ENCODE assay signal across 8 mouse cellular contexts in the genomic region with DNA sequence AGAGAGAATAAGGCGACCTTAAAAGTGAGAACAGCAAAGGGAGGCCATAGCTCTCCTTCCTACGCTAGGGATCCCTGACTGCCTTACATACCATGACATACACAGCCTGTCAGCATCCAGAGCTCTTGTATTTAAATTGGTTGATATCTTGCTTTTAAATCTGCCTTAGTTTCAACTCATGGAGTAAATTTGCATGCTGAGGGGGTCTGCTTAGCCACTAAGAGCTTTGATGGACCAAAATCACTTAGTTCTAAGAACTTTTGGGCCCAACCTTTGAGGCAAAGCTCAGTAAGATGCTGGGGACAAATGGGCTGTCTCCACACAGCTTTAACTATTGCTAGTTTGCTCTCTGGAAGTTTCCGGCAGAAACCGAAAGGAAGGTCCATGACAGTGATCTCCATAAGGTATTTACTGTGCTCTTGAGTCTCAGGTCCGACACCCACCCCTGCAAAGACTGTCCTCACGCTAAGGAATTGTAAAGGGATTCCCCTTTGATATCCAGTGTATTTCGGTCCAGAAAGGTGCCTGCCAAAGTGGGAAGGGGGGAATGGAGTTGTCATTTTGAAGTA. TPM values are rescaled to one million over a fixed set of nuclear protein-coding genes. Genes with fewer than 3 reads are reported as not detected.
DNase-seq lines count a peak whose midpoint lies in the region; ATAC-seq and TF ChIP-seq lines count a peak whose summit lies in the region.

No protein-coding gene starts in this region.

- no peaks in the 10 kb centered on the region for H3K27me3 ChIP-seq in heart, embryonic 15.5 days
- H3K27me3 ChIP-seq in heart, adult 2 months (ENCODE audit: control insufficient read depth, insufficient read depth, low read length): no peaks in the 10 kb centered on the region
- no peaks in the 10 kb centered on the region for H3K27me3 ChIP-seq in hindbrain, postnatal 0 days (ENCODE audit: insufficient read depth, low read length)

- no peak for DNase-seq in heart, adult 2 months
- peak; percentile 25 for DNase-seq in brain, embryonic 14.5 days (ENCODE audit: low read depth)
- peak; percentile 7 for DNase-seq in hindbrain, postnatal 0 days (ENCODE audit: low spot score)
- peak; percentile 59 for DNase-seq in neural tube, embryonic 10.5 days (ENCODE audit: extremely low spot score, low spot score)
- no peak for DNase-seq in right cerebral cortex, postnatal 25 days
- no peak for DNase-seq in kidney, adult 11 months

- H3K9ac ChIP-seq in heart, embryonic 15.5 days: peak overlapping the region; percentile 65
- H3K9ac ChIP-seq in heart, adult 2 months (ENCODE audit: low read depth, low read length): no peak overlapping the region
- no peak overlapping the region for H3K9ac ChIP-seq in hindbrain, postnatal 0 days (replicated peaks; ENCODE audit: low read length)

- H3K4me2 ChIP-seq in heart, embryonic 15.5 days: peak overlapping the region; percentile 65
- H3K4me2 ChIP-seq in hindbrain, postnatal 0 days (ENCODE audit: low read depth, low read length): peak overlapping the region; percentile 52

- no peak for TF ChIP-seq CTCF in heart, adult 2 months (IDR thresholded peaks at IDR 0.05)
- TF ChIP-seq CTCF in brain, embryonic 14.5 days (IDR thresholded peaks at IDR 0.05; ENCODE audit: borderline replicate concordance, extremely low read depth, insufficient read depth, insufficient read length): no peak
- TF ChIP-seq CTCF in hindbrain, postnatal 0 days (IDR thresholded peaks at IDR 0.05; ENCODE audit: low read depth): no peak

- ATAC-seq in heart, embryonic 15.5 days (replicated peaks; ENCODE audit: insufficient number of reproducible peaks, insufficient read depth, low FRiP score, low read depth): no peak
- no peak for ATAC-seq in hindbrain, postnatal 0 days
- no peak for ATAC-seq in activated CD4-positive, CD25-positive, alpha-beta regulatory T cell, adult 4 months

- H3K36me3 ChIP-seq in heart, embryonic 15.5 days: no peaks in the 10 kb centered on the region
- H3K36me3 ChIP-seq in heart, adult 2 months (ENCODE audit: control insufficient read depth, insufficient read depth, low read length): peaks cover 2% of the 10 kb centered on the region; the same call in 1 of the 2 replicates
- H3K36me3 ChIP-seq in hindbrain, postnatal 0 days (ENCODE audit: insufficient read depth, low read length): no peaks in the 10 kb centered on the region

- TF ChIP-seq POLR2A in heart, adult 2 months (IDR thresholded peaks at IDR 0.05; ENCODE audit: insufficient read depth, low read depth, low read length): no peak
- no peak for TF ChIP-seq POLR2A in brain, embryonic 14.5 days (IDR thresholded peaks at IDR 0.05; ENCODE audit: borderline replicate concordance, extremely low read depth, insufficient read depth, insufficient read length, poor library complexity, severe bottlenecking)

- peak overlapping the region; percentile 55 for H3K4me3 ChIP-seq in heart, embryonic 15.5 days
- H3K4me3 ChIP-seq in heart, adult 2 months: no peak overlapping the region
- peak overlapping the region; percentile 35 for H3K4me3 ChIP-seq in hindbrain, postnatal 0 days (ENCODE audit: low read length)

- peak overlapping the region; percentile 69 for H3K27ac ChIP-seq in heart, embryonic 15.5 days
- H3K27ac ChIP-seq in heart, adult 2 months: no peak overlapping the region
- H3K27ac ChIP-seq in hindbrain, postnatal 0 days: no peak overlapping the region

- WGBS in heart, embryonic 15.5 days: 21% methylated on average over 7 of the region's 7 CpGs
- WGBS in heart, adult 2 months: 62% methylated on average over 7 of the region's 7 CpGs
- 30% methylated on average over 7 of the region's 7 CpGs for WGBS in hindbrain, postnatal 0 days

- no peak for TF ChIP-seq EP300 in heart, adult 2 months (IDR thresholded peaks at IDR 0.05; ENCODE audit: insufficient read depth, low read depth, low read length)

- intact Hi-C loops in heart, adult 2 months (cut with DNase I): loop anchor here (2.0 kb wide), 1 partner anchor 15 kb away; no protein-coding TSS in a partner anchor

- H3K79me2 ChIP-seq in heart, adult 2 months (replicated peaks; ENCODE audit: control insufficient read depth, insufficient read depth, low read length): no peaks in the 10 kb centered on the region

- no peaks in the 10 kb centered on the region for H3K9me3 ChIP-seq in heart, embryonic 15.5 days (replicated peaks)
- no peaks in the 10 kb centered on the region for H3K9me3 ChIP-seq in hindbrain, postnatal 0 days (ENCODE audit: low read length)

- peaks cover 19% of the 10 kb centered on the region for H3K4me1 ChIP-seq in heart, embryonic 15.5 days (replicated peaks)
- peaks cover 3% of the 10 kb centered on the region for H3K4me1 ChIP-seq in heart, adult 2 months (ENCODE audit: control insufficient read depth, insufficient read depth, low read length)
- no peaks in the 10 kb centered on the region for H3K4me1 ChIP-seq in hindbrain, postnatal 0 days (ENCODE audit: insufficient read depth, low read length)

RNA-seq across cellular contexts. Expression of a gene that starts 1.5 kb away (rescaled TPM):
- 3.9 and 5.1 TPM in 2 replicates for polyA plus RNA-seq in heart, embryonic 15.5 days (2015; fragmentation: Nextera tagmentation; extraction: Ambion mirVana)
- total RNA-seq in heart, adult 2 months (2021): 1 to 10 TPM; 5.5 to 6.2 TPM
- 9.2 and 12.0 TPM in 2 replicates for polyA plus RNA-seq in heart, adult 2 months (2012; rRNA removed)
- polyA plus RNA-seq in brain, embryonic 14.5 days (2012; rRNA removed): 62.0 and 84.4 TPM in 2 replicates
- total RNA-seq in hindbrain, postnatal 0 days (2014; rRNA removed): 441 and 602 TPM in 2 replicates
- 1.6 and 2.3 TPM in 2 replicates for polyA plus RNA-seq in hindbrain, postnatal 0 days (2015; fragmentation: Nextera tagmentation; extraction: Ambion mirVana)
- 1 to 10 TPM in 1 of 2 experiments, under 1 TPM in 1; 0.56 to 2.5 TPM for polyA plus RNA-seq in activated CD4-positive, CD25-positive, alpha-beta regulatory T cell, adult 4 months (2017; shearing (Covaris generic))

RNA-seq across cellular contexts. Expression of a gene that starts 2.7 kb away (rescaled TPM):
- 37.0 and 45.9 TPM in 2 replicates for polyA plus RNA-seq in heart, embryonic 15.5 days (2015; fragmentation: Nextera tagmentation; extraction: Ambion mirVana)
- total RNA-seq in heart, adult 2 months (2021): 100 to 1,000 TPM; 189 to 218 TPM
- polyA plus RNA-seq in heart, adult 2 months (2012; rRNA removed): 33.9 and 73.5 TPM in 2 replicates
- 7.9 and 27.8 TPM in 2 replicates for polyA plus RNA-seq in brain, embryonic 14.5 days (2012; rRNA removed)
- 1,755 and 2,054 TPM in 2 replicates for total RNA-seq in hindbrain, postnatal 0 days (2014; rRNA removed)
- 52.1 and 62.1 TPM in 2 replicates for polyA plus RNA-seq in hindbrain, postnatal 0 days (2015; fragmentation: Nextera tagmentation; extraction: Ambion mirVana)
- 10 to 100 TPM in 1 of 2 experiments, not detected in 1; 86.9 TPM for polyA plus RNA-seq in activated CD4-positive, CD25-positive, alpha-beta regulatory T cell, adult 4 months (2017; shearing (Covaris generic))

RNA-seq across cellular contexts. Expression of a gene that starts 7.9 kb away (rescaled TPM):
- 13.6 and 15.1 TPM in 2 replicates for polyA plus RNA-seq in heart, embryonic 15.5 days (2015; fragmentation: Nextera tagmentation; extraction: Ambion mirVana)
- total RNA-seq in heart, adult 2 months (2021): 10 to 100 TPM in 1 of 2 experiments, 1 to 10 TPM in 1; 7.1 to 13.0 TPM
- polyA plus RNA-seq in heart, adult 2 months (2012; rRNA removed): 60.4 and 124 TPM in 2 replicates
- 90.6 and 97.0 TPM in 2 replicates for polyA plus RNA-seq in brain, embryonic 14.5 days (2012; rRNA removed)
- total RNA-seq in hindbrain, postnatal 0 days (2014; rRNA removed): 1,894 and 2,680 TPM in 2 replicates
- 24.4 and 25.0 TPM in 2 replicates for polyA plus RNA-seq in hindbrain, postnatal 0 days (2015; fragmentation: Nextera tagmentation; extraction: Ambion mirVana)
- 10 to 100 TPM in 1 of 2 experiments, not detected in 1; 46.6 TPM for polyA plus RNA-seq in activated CD4-positive, CD25-positive, alpha-beta regulatory T cell, adult 4 months (2017; shearing (Covaris generic))

RNA-seq across cellular contexts. Expression of a gene that starts 9.1 kb away (rescaled TPM):
- polyA plus RNA-seq in heart, embryonic 15.5 days (2015; fragmentation: Nextera tagmentation; extraction: Ambion mirVana): 0.72 and 1.0 TPM in 2 replicates
- total RNA-seq in heart, adult 2 months (2021): not detected
- not detected in 2 replicates for polyA plus RNA-seq in heart, adult 2 months (2012; rRNA removed)
- polyA plus RNA-seq in brain, embryonic 14.5 days (2012; rRNA removed): not detected in 2 replicates
- not detected in 2 replicates for total RNA-seq in hindbrain, postnatal 0 days (2014; rRNA removed)
- polyA plus RNA-seq in hindbrain, postnatal 0 days (2015; fragmentation: Nextera tagmentation; extraction: Ambion mirVana): 0.16 TPM in 1 of 2 replicates, not detected in the other
- polyA plus RNA-seq in activated CD4-positive, CD25-positive, alpha-beta regulatory T cell, adult 4 months (2017; shearing (Covaris generic)): not detected

RNA-seq across cellular contexts. Expression of a gene that starts 16.5 kb away (rescaled TPM):
- 7.3 and 8.1 TPM in 2 replicates for polyA plus RNA-seq in heart, embryonic 15.5 days (2015; fragmentation: Nextera tagmentation; extraction: Ambion mirVana)
- 10 to 100 TPM in 1 of 2 experiments, 1 to 10 TPM in 1; 9.4 to 10.1 TPM for total RNA-seq in heart, adult 2 months (2021)
- 6.9 and 11.9 TPM in 2 replicates for polyA plus RNA-seq in heart, adult 2 months (2012; rRNA removed)
- 12.3 and 19.6 TPM in 2 replicates for polyA plus RNA-seq in brain, embryonic 14.5 days (2012; rRNA removed)
- total RNA-seq in hindbrain, postnatal 0 days (2014; rRNA removed): 10.1 and 15.4 TPM in 2 replicates
- 4.0 and 4.1 TPM in 2 replicates for polyA plus RNA-seq in hindbrain, postnatal 0 days (2015; fragmentation: Nextera tagmentation; extraction: Ambion mirVana)
- 1 to 10 TPM; 1.5 to 3.3 TPM for polyA plus RNA-seq in activated CD4-positive, CD25-positive, alpha-beta regulatory T cell, adult 4 months (2017; shearing (Covaris generic))

Comparison
In these comparisons a context has a peak if more than half of its experiments do, and no peak if none do; other contexts are left out.
1. DNase-seq: peak in brain, embryonic 14.5 days (single experiment), hindbrain, postnatal 0 days (single experiment) and neural tube, embryonic 10.5 days (single experiment); none in heart, adult 2 months (0 of 2), right cerebral cortex, postnatal 25 days (single experiment) and kidney, adult 11 months (single experiment).